Mouse (Mus musculus): ENCODE measurements around the gene Trim38. TPM values are rescaled to one million over a fixed set of nuclear protein-coding genes. Genes with fewer than 3 reads are reported as not detected.
A peak's percentile ranks its signal among the peaks of the same experiment; 100 is the strongest.

The Trim38 gene
- total and polyA plus RNA-seq, 3 experiments, result 0.11 TPM; not detected in 2

GRCm38 (mm10) chr13:23747081-23747891 is 22.4 kb upstream of the Trim38 start:
- Histone ChIP-seq H3K27ac (ENCODE audit: insufficient read depth, low read depth) (peak overlapping the region; percentile 99), H3K9me3 (replicated peaks; ENCODE audit: low read length) (no peaks in the 10 kb centered on the region), H3K4me3 (replicated peaks in 1 of 3; ENCODE audit: low read depth in 2 of 3, low read length in 2 of 3, poor library complexity in 1 of 3) (peak overlapping the region in 1 of 3 experiments; percentile 48), H3K36me3 (replicated peaks in 1 of 2; ENCODE audit: control insufficient read depth in 1 of 2, insufficient read depth in 1 of 2, low read length in 1 of 2) (no peaks in the 10 kb centered on the region), H3K4me2 (ENCODE audit: insufficient read depth, low read depth, poor library complexity, severe bottlenecking) (peak overlapping the region; percentile 93; the same call in 1 of the 2 replicates), H3K79me2 (replicated peaks; ENCODE audit: control insufficient read depth, extremely low read depth, insufficient read depth, poor library complexity, severe bottlenecking) (no peaks in the 10 kb centered on the region), H3K27me3 (replicated peaks) (no peaks in the 10 kb centered on the region), H3K4me1 (ENCODE audit: control insufficient read depth in 1 of 2, insufficient read depth in 2 of 2) (peaks cover 3 to 37% of the 10 kb centered on the region in 2 experiments; a peak in 3 of 4 replicates), H3K9ac (ENCODE audit: insufficient read depth, low read depth) (peak overlapping the region; percentile 90)
- DNase-seq (ENCODE audit: extremely low read depth), result no peak
- dilution Hi-C loops (cut with MboI; ENCODE audit: extremely low pct_ligation_motif_present, extremely low pct_unique_long_range_greater_than_20kb, low sequenced_read_pairs), result loop anchor here (10.0 kb wide), 1 partner anchor 52 kb away; the partner anchor contains the start of genes Hist1h1t and Hist1h4c
- 0 out of 2 replicates have a peak, but pooled peaks have one; percentile 20 for TF ChIP-seq E2F4 (IDR thresholded peaks at IDR 0.05; ENCODE audit: insufficient replicate concordance, low read depth, low read length)
- TF ChIP-seq ZMIZ1 (IDR thresholded peaks at IDR 0.05; ENCODE audit: low read depth, low read length), result peak; percentile 99
- peak; percentile 100 for TF ChIP-seq POLR2AphosphoS2 (IDR thresholded peaks at IDR 0.05; ENCODE audit: low read depth, low read length)
- peak; percentile 91 for TF ChIP-seq POLR2A (IDR thresholded peaks at IDR 0.05; ENCODE audit: low read depth, low read length)
- TF ChIP-seq TBP (conservative IDR thresholded peaks at IDR 0.05; ENCODE audit: low read depth, low read length), result peak; percentile 54; the same call in 1 of the 2 replicates
- no peak for TF ChIP-seq ELF1 (IDR thresholded peaks at IDR 0.05; ENCODE audit: low read depth, low read length)
- peak; percentile 92; the same call in 1 of the 2 replicates for TF ChIP-seq UBTF (IDR thresholded peaks at IDR 0.05; ENCODE audit: low read depth, low read length)
- no peak for TF ChIP-seq ETS1 (conservative IDR thresholded peaks at IDR 0.05; ENCODE audit: low read depth, low read length)
- TF ChIP-seq MAX (IDR thresholded peaks at IDR 0.05; ENCODE audit: low read length), result no peak
- TF ChIP-seq JUN (IDR thresholded peaks at IDR 0.05; ENCODE audit: insufficient read depth, low read depth, low read length), result no peak
- TF ChIP-seq MAZ (IDR thresholded peaks at IDR 0.05; ENCODE audit: low read depth, low read length), result no peak
- 0 out of 2 replicates have a peak, but pooled peaks have one; percentile 60 for TF ChIP-seq NELFE (IDR thresholded peaks at IDR 0.05; ENCODE audit: low read depth, low read length)
- no peak; the same call in none of the 2 replicates for TF ChIP-seq CHD2 (IDR thresholded peaks at IDR 0.05; ENCODE audit: low read length)
- TF ChIP-seq MEF2A (IDR thresholded peaks at IDR 0.05; ENCODE audit: borderline replicate concordance, low read depth, low read length), result no peak
- peak; percentile 47; the same call in 1 of the 2 replicates for TF ChIP-seq SIN3A (IDR thresholded peaks at IDR 0.05; ENCODE audit: low read length)
- no peak for TF ChIP-seq USF1 (IDR thresholded peaks at IDR 0.05; ENCODE audit: low read depth, low read length)
- TF ChIP-seq SMC3 (IDR thresholded peaks at IDR 0.05; ENCODE audit: low read depth, low read length), result no peak
- TF ChIP-seq CHD1 (IDR thresholded peaks at IDR 0.05; ENCODE audit: low read depth, low read length), result peak; percentile 60
- TF ChIP-seq PAX5 (IDR thresholded peaks at IDR 0.05; ENCODE audit: low read length), result no peak
- peak; percentile 9; the same call in 1 of the 2 replicates for TF ChIP-seq USF2 (conservative IDR thresholded peaks at IDR 0.05; ENCODE audit: low read depth, low read length)
- no peak for TF ChIP-seq MYC (IDR thresholded peaks at IDR 0.05; ENCODE audit: low read depth, low read length)
- TF ChIP-seq ZNF384 (IDR thresholded peaks at IDR 0.05; ENCODE audit: low read depth, low read length), result 0 out of 2 replicates have a peak, but pooled peaks have one; percentile 29
- TF ChIP-seq HCFC1 (IDR thresholded peaks at IDR 0.05; ENCODE audit: low read depth, low read length), result no peak; the same call in 1 of the 2 replicates
- TF ChIP-seq RCOR1 (conservative IDR thresholded peaks at IDR 0.05; ENCODE audit: low read depth, low read length), result peak; percentile 68
- TF ChIP-seq JUND (conservative IDR thresholded peaks at IDR 0.05; ENCODE audit: low read depth, low read length), result no peak
- no peak for TF ChIP-seq BHLHE40 (IDR thresholded peaks at IDR 0.05; ENCODE audit: low read depth, low read length)
- TF ChIP-seq EP300 (IDR thresholded peaks at IDR 0.05; ENCODE audit: low read length), result no peak
- no peak for TF ChIP-seq GABPA (IDR thresholded peaks at IDR 0.05; ENCODE audit: insufficient replicate concordance, low read depth, low read length)
- no peak for TF ChIP-seq ZC3H11A (IDR thresholded peaks at IDR 0.05; ENCODE audit: low read depth, low read length)
- no peak for TF ChIP-seq TCF12 (IDR thresholded peaks at IDR 0.05; ENCODE audit: low read depth, low read length)
- no peak for TF ChIP-seq KAT2A (IDR thresholded peaks at IDR 0.05; ENCODE audit: insufficient replicate concordance, low read length)
- no peak for TF ChIP-seq RAD21 (IDR thresholded peaks at IDR 0.05; ENCODE audit: low read depth, low read length)
- no peak; the same call in 1 of the 2 replicates for TF ChIP-seq MXI1 (IDR thresholded peaks at IDR 0.05; ENCODE audit: low read depth, low read length)
- TF ChIP-seq MAFK (IDR thresholded peaks at IDR 0.05; ENCODE audit: insufficient replicate concordance, low read length), result no peak
- no peak for TF ChIP-seq CTCF (conservative IDR thresholded peaks at IDR 0.05 in 1 of 2, IDR thresholded peaks at IDR 0.05 in 1 of 2; ENCODE audit: low read depth in 2 of 2, low read length in 2 of 2)
- no peak for TF ChIP-seq NRF1 (IDR thresholded peaks at IDR 0.05; ENCODE audit: low read depth, low read length)
- TF ChIP-seq ZKSCAN1 (IDR thresholded peaks at IDR 0.05; ENCODE audit: borderline replicate concordance, low read depth, low read length), result no peak
- TF ChIP-seq IRF4 (IDR thresholded peaks at IDR 0.05; ENCODE audit: low read depth, low read length), result no peak
- in situ Hi-C loops (cut with MboI; ENCODE audit: low pct_ligation_motif_present, low pct_unique_long_range_greater_than_20kb, low sequenced_read_pairs), result no loop called here
